Mouse (Mus musculus): Measurements from ENCODE around the gene 1700057G04Rik.

Gene 1700057G04Rik

DNA sequence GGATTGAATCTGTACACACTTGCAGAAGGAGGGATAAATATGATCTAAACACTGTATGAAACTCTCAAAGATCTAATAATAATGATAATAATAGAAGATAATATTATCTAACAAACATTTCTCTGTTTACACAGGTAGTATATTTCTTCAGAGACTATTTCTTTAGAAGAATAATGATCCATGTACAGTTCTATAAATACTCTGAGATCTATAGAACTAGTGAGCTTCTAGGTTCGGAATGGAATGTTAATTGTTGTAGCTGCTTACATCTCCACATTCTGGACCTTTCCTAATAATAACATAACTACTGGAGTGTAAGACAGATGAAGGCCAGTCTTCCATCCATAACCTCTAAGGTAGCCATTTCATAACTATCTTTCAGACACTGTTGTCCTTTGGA, at the start of gene 1700057G04Rik:
Gene 1700057G04Rik (plus strand): TSS at position 301 of the 400 bp plus-strand sequence.
- no peak for DNase-seq (ENCODE audit: low read depth)

DNA sequence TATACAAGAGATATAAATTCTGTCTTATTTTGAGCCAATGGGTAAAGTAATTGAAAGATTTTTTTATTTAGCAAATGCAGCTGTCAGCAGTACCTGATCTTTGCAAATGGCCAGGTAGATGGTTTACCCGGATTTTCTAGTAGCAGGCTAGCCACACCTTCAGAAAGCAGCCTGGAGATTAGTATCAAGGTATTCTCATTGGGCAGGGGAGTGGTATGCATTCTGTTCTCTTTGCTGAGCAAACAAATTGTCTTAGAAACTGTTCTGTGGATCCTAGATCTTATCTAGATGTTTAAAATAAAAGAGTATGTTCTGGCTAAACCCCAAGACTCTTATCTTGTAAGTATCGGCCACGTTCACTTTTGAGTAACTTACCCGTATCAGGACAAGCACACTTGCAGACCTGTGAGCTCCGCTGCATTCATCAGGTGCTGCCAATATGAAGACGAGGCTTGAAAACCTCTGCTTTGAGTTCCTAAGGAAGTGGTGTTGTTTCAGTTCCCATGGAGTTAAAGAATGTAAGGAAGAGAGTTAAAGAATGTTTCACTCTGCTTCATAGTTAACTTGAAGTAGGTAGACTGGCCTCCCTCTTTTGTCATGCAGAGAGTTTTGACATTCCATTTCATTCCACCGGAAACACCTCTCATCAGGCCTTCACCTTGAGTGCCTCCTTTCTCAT, 48.6 kb upstream of the 1700057G04Rik start:
- no peak for DNase-seq (ENCODE audit: low read depth)

DNA sequence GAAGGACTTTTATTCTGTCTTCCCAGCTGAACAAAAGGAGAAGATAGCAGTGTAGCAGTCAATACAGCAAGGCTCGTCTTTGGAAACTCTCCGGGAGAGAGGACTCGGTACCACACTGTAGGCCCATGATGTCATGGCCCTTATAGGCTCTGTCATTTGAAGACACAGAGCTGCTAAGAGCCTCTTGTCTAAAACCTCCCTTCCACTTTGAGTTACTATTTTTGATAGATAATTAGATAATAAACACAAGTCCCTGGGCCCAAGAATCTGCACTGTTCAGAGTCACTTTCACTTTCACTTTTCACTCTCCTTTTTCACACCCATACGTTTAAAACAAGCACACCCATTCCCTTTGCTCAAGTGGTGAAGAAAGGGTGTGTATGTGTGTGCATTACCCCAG, 43.5 kb upstream of the 1700057G04Rik start:
- DNase-seq (ENCODE audit: low read depth), result peak; percentile 68

DNA sequence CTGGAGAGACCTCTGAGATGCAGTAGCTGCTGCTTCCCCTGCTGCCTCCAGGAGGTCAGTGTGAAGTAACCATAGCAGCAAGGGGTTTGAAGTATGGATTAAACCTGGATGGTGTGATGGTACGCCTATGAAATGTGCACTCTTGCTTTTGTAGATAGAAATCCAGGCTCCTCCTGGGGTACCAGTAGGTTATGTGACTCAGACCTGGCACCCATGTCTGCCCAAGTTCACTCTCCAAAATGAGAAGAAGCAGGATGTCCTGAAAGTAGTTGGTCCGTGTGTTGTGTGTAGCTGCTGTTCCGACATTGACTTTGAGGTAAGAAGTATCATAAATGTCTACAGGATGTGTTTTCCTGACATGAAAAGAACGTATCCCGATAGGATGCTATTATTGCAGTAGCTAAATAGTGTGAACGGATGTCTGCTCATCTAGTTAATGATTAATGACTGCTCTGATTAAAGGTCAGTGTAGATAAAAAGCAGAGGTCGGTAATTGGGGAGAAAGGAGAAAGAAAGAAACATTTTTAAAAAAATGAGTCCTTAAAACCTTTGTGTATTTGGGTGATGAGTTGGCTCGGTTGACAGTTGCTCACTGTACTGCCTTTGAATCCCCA, 42.5 kb upstream of the 1700057G04Rik start:
- DNase-seq (ENCODE audit: low read depth), result no peak

DNA sequence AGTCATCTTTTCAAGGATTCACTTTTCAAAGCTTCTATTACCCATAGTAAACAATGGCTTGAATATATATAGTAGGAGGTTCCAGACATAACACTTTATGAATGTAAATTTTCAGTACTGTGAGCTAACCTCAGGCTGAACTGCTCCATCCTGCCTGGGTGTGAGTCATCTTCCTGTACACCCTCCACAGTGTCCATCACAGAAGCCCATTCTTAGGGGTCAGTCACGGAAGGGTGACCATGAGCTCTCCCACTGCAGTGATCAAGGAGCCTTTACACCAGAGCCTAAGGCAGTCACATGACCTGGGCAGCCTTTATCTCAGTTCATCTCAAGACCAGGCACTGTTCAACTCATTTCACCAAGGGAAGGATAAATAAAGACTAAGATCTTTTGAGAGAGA, 41.4 kb upstream of the 1700057G04Rik start:
- DNase-seq (ENCODE audit: low read depth), result no peak

DNA sequence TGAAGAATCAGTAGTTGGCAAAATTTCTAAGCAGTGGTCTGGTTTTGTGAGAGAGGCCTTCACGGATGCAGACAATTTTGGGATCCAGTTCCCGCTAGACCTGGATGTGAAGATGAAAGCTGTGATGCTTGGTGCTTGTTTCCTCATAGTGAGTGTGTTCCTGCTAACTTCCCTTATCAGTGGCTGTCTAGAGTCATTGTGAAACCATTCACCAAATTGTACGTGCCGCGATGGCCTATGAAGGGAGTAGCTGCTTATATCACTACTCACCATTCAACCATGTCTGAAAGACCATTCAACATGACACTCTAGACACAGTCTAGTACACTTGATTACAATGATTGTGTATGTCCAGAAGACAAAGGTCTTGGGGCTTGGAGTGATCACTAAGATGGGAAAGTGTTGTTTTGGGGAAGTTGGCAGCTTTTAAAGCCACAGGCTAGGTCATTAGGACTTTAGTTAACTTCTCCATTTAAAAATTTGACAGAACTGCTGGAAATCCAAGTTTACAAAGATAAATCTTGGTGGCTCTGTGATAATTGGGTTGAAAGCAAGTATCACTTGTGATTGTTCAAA, 39.3 kb upstream of the 1700057G04Rik start:
- no peak for DNase-seq (ENCODE audit: low read depth)

DNA sequence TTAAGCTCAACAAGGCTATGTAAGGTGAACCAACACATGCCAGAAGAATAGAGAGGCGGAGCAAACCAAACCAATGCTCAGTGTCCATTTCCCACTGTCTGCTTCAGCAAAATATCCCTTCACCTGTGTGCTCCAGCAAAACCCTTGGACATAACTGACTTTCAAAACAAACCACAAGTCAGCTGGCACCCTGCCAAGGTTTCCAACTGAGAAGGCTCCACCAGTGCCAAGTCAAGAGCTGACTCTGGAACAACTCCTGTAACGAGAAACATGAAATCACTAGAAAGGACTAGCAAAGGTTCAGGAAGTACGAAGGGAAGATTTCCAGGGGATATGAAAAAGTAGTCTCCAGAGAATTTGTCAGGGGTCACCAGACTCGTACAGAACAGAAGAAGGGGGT, 38.2 kb upstream of the 1700057G04Rik start:
- DNase-seq (ENCODE audit: low read depth), result no peak

DNA sequence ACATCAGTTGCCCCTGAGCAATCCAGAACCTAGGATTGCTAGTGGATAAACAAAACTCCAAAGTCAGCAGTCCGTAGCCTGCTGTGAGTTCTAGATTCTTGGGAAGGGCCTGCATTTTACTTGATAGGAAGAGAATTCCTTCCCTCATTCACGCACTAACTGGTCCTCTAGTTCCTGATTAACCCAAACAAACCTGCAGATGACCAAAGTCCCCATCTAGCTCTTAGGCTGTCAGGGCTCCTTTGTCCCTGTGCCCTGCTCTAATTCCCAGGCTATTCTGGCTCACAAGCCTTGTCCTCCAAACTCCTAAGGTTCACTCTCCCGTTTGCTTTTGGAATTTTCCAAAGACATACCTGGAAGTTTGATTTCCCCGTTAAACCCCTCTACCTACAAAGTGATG, 36.5 kb upstream of the 1700057G04Rik start:
- no peak for DNase-seq (ENCODE audit: low read depth)

DNA sequence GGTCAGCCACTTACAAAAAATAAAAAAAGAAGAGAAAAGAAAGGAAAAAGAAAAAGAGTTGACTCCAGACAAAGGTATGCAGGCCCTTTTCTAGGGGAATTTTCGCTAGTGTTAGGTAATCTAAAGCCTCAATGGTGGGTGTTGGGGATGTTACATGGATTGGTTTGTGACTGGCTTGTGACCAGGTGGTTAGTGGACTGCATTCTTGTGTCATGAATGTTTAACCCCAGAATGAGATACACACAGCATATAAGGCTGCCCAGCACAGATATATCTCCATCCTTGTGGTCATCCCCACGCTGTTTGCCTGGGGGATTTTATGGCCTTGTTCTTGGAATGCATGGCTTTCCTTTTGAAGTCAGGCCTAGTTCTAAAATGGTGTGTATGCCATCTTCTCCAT, 35.9 kb upstream of the 1700057G04Rik start:
- DNase-seq (ENCODE audit: low read depth), result no peak

DNA sequence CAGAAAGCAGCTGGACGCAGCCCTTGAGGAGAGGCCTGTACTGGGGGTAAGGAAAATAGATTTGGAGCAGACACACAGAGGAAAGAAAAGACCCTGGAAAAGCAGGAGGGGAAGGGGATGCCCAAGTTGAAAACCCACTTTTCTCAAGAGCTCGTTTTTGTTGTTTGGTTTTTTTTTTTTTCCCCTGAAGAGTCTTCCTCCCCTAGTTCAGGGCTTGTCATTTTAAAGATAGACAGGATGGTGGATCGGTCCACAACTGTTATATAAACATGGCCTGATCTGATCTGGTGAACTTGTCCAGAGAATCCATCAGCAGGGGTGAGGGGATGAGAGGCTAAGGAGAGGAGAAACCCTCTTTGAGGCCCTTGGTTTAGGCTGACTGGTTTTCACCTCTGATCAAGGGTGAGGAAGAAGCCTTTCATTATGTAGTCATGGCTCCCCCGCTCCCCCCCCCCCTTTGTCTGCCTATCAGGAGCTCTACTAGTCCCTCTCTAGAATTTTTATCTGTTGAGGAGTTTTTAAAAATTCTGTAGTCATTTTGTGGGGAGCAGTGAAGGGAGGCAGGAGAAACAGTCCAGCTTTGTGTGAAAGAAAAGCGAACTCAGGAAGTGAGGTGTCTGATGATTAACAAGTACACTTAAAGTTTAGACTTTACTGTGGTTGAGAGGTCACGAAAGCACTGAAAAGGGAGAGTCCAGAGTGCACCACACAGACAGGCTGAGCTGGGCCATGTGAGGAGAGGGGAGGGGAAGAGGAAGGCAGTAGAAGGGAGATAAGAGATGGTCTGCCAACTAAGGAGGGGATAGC, 35.0 kb upstream of the 1700057G04Rik start:
- peak; percentile 66 for DNase-seq (ENCODE audit: low read depth)

DNA sequence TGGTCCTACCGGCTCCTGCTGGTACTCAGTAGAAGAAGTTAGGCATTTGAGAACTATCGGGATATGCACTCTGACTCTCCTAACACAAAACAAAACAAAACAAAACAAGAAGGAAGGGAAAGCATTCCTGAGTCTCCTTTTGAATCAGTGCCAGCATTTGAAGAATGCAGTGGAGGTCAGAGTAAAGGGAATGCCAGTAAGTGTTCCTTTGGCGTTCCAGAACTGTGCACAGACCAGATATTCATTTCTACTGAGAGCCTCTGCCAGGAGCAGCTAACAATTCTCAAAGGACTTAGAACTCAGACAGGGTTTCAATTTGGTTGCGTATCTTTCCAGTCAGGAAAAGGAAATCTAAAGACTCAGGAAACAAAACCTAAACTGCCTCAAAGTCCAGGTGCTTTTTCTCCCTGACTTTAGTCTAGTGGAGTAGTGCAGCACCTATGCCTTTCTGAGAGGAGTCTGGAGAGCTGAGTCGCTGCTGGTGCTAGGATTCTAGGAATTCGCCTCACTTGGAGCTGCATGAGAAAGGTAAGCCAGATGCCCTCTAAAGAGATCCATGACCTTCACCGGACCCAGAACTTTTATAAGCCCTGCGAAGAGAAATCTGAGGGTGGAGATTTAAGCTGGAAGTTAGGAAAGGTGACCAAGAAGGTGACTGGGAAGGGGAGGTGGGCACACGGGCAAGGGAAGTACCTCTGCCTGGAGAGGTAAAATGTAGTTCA, 33.5 kb upstream of the 1700057G04Rik start, which contains the start of gene Plscr2:
Gene Plscr2 (plus strand): TSS at position 117 of the 722 bp plus-strand sequence.
- no peak for DNase-seq (ENCODE audit: low read depth)

DNA sequence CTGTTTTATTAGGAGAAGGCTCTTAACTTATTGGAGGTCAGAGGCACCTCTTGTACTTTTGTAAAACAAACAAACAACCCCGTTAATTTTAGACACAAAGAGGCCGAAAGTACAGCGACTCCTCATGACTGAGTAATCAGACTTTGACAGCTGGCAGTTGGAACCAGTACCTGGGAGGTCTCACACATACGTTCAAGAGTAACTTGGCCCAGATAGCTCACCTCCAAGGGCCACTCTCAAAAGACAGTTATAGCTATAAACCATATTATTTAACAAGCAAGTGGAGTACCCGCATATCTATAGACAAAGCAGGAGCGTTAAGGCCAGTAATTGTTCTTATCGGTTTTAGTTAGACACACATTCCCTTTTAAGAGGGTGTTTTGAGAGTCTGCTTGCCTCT, 32.8 kb upstream of the 1700057G04Rik start:
- no peak for DNase-seq (ENCODE audit: low read depth)

DNA sequence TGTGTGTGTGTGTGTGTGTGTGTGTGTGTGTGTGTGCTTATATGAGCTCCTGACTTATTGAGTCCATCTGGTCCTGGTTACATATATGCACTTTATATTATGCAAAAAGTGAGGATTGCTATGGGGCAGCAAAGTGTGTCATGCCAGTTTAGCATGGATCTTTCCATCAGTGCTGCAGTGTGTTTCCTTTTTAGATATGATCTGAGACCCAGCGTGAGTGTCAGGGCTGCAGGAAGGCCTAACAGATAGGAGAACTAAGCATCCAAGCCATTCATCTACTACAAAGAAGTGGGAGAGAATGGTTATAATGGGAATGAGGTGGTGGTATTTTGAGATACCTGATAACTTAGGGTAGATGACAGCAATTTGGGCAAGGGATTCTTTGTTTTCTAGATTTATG, 29.1 kb upstream of the 1700057G04Rik start:
- DNase-seq (ENCODE audit: low read depth), result no peak

DNA sequence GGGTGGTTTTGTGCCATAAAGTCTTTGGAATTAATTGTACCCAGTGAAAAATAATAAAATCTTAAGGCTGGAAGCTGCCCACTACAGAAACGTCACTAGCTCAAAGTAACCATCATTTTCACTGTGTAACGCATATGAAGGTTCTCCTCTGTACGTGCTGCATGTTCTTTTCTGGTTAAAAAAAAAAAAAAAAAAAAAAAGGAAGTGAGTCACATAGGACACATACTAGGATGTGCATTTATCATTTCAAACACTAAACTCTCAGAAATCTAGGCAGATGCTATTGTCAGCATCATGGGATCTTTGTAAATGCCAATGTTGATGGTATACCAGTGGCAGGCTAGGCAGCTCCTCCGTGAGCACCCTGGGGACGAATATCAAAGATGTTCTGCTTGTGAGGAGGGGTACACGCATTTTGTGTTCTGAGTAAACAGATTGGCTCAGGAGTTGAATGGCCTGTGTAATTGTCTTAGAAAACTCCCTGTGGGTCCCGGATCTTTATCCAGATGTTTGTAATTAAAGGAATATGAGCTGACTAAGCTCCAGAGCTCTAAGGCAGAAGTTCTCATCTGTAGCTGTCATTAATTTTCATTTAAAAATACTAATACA, 26.5 kb upstream of the 1700057G04Rik start:
- no peak for DNase-seq (ENCODE audit: low read depth)

DNA sequence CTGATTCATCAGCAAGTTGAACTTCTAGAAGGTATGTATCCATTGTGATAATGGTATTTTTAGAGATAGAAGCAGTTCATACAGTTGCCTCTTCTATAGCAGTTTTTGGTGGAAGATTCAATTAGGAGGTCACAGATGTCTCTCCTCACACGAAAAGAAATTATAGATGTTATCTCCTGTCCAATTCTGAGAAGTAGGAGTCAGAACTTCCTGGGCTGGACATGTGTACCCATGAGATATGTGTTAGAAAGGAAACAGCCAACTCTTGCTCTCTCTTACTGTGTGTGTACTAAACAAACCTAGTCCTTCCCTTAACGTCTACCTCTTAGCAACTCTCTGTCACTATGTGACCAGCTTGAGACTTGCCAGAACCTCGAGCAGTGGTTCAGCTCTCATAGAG, 19.5 kb upstream of the 1700057G04Rik start:
- no peak for DNase-seq (ENCODE audit: low read depth)

DNA sequence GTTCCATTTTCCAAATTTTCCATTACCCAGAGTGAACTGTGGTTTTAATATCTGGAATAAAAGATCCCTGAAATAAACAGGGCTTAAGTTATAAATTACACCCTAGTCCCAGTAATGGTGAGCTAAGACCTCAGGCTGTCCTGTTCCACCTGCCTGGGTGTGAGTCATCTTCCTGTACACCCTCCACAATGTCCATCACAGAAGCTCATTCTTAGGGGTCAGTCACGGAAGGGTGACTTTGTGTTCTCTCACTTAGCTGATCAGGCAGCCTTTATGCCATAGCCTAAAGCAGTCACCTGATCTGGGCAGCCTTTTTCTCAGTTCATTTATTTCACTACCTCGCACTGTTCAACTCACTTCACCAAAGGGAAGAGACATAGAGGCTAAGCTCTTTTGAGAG, 17.0 kb upstream of the 1700057G04Rik start:
- no peak for DNase-seq (ENCODE audit: low read depth)

DNA sequence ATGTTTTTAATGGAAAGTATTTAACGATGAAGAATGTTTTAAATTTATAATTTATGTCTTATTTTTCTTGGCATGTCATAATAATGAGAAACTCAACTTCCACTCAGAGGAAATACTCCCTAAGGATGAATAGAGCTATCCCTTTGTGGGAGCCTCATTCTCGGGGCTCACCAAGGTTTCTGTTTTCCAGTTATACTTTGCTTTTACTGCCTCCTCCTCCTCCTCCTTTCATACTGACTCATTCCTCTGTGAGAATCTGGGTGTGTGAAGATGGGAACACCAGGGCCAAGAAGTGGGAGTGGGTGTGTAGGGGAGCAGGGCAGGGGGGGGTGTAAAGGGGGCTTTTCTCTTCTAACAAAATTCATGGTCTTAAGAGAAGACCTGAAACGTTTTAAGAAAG, 16.3 kb upstream of the 1700057G04Rik start:
- DNase-seq (ENCODE audit: low read depth), result no peak

DNA sequence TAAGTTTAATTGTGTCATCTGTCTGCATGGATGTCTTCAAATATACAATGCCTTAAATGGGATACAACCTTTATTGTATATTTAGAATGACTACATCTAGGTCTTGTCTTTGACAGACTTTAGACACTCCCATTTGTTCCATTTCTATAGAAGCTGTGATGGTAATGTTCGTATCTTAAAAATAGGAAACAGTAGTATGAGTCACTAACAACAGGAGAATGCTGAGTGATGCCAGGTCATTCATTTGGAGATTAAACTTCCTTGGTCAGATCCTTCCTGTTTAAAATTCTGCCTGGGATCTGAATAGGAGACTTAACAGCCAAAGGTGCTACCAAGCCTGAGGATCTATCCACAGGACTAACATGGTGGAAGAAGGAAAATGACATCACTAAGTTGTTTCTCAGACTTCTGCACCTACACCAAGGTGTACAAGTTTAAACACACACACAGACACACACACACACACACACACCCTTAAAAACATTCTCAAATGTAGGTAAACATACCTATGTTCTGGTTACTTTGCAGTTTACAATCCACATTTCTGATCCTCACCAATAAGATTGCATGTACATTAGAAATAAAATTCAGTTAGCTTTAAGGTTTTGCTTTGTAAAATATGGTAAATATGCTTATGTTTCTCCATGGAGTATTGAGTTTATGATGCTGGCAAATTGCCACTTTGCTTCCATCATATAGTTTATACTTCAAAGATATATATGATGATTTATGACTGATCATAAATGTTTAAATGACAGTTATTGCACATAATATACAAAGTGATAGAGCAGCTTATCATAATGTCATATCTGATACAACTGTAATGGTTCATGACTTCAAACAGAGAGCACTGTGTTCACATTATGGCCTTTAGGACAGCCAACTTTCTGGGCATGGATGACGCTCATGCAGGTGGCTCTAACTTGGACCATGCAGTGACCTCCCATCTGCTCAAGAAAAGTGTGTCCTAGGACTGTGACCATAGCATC, 15.3 kb upstream of the 1700057G04Rik start:
- no peak for DNase-seq (ENCODE audit: low read depth)

DNA sequence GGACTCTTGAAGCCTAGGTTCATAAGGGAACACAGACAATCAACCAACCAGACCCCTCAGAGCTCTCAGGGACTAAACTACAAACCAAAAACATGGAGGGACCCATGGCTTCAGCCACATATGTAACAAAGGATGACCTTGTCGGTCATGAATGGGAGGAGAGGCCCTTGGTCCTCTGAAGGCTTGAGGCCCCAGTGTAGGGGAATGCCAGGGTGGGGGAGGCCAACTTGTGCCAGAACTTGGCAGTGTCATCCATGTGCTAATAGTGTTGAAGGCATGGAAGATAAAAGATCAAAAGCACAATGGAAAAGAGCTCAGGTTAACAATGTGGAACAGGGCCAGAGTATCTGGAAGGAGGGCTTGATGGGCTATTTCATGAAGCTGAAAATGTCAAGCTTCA, 10.9 kb upstream of the 1700057G04Rik start:
- DNase-seq (ENCODE audit: low read depth), result no peak

DNA sequence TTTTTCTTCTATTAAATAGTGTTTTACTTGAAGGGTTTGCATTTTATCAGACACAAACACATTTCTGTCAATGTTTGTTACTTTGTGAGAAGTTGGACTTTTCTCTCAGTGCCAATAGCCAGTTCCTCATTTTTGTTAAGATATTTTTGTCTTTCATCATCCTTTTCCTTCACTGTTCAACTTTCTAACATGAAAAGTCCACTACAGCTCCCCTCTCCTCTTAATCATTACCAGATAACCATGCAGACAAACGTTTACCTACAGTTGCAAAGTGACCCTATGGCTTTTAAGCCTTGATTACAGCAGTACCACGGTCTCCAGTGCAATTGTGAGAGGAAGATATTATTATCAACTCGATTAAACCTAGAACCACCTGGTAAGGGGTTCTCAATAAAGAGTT, 8.0 kb upstream of the 1700057G04Rik start:
- no peak for DNase-seq (ENCODE audit: low read depth)
